Mouse (Mus musculus) erythroblast, embryonic 14.5 days (primary cell): ENCODE results near the gene Exoc4. TPM values are rescaled to one million over a fixed set of nuclear protein-coding genes. Genes with fewer than 3 reads are reported as not detected.

Source experiments
- H3K27me3 ChIP-seq: 2 replicates; pipeline ENCODE4 v1.6.1; 2012; ENCODE audit warnings: inconsistent platforms; ENCODE audit not compliant: control insufficient read depth
- H3K36me3 ChIP-seq: 2 replicates; pipeline ENCODE4 v1.6.1; 2012; ENCODE audit warnings: mild to moderate bottlenecking, inconsistent platforms; ENCODE audit not compliant: control insufficient read depth
- H3K4me1 ChIP-seq: 2 replicates; pipeline ENCODE4 v1.6.1; 2012; ENCODE audit warnings: inconsistent platforms; ENCODE audit not compliant: control insufficient read depth
- H3K4me3 ChIP-seq: replicated peaks from 2 replicates; pipeline ENCODE3; 2012; ENCODE audit warnings: moderate library complexity, mild to moderate bottlenecking, inconsistent platforms
- H3K9me3 ChIP-seq: 2 replicates; pipeline ENCODE4 v1.6.1; 2012; ENCODE audit warnings: low read length, inconsistent platforms, mixed read lengths; ENCODE audit not compliant: control insufficient read depth
- GATA1 ChIP-seq: IDR thresholded peaks from 2 replicates; pipeline ENCODE4 v1.6.1; 2012; ENCODE audit warnings: low read length, inconsistent platforms, mixed read lengths
- TAL1 ChIP-seq: IDR thresholded peaks from 3 replicates; pipeline ENCODE4 v1.6.1; 2012; ENCODE audit warnings: low read length, inconsistent platforms, mixed read lengths
- polyA plus RNA-seq: library from polyadenylated mRNA; stranded (reverse); fragments of >175 nt; gene quantifications from 2 replicates; pipeline ENCODE4 v1.2.3, GENCODE M21; 2012

Gene Exoc4
- polyA plus RNA-seq, 1 experiment: 0.65 TPM

DNA sequence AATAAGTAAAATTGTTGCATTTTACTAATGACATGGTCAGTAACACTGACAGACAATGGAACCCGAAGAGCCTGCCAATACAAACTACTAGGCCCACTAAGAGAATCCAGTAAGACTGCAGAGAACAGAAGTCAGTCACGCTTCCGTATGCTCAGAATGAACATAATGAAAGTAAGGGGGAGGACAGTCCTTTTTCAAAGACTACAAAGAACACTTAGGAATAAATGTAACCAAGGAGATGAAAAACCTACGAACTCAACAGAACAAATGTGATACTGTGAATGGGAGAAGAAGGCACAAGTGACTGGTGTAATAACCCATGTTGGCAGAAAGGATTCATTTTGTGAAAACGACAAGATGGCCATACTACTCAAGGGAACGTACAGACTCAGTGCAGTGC lies 579.6 kb downstream of the Exoc4 start:
- H3K27me3 ChIP-seq: no peaks in the 10 kb centered on the region
- H3K36me3 ChIP-seq: no peaks in the 10 kb centered on the region
- H3K4me1 ChIP-seq: no peaks in the 10 kb centered on the region
- H3K9me3 ChIP-seq: no peaks in the 10 kb centered on the region
- H3K4me3 ChIP-seq: no peak overlapping the region
- TF ChIP-seq TAL1: no peak
- no peak for TF ChIP-seq GATA1

- TF ChIP-seq TAL1 (no peak), GATA1 (no peak)
- H3K27me3 ChIP-seq: no peaks in the 10 kb centered on the region
- H3K36me3 ChIP-seq: no peaks in the 10 kb centered on the region
- no peaks in the 10 kb centered on the region for H3K4me1 ChIP-seq
- H3K9me3 ChIP-seq: no peaks in the 10 kb centered on the region
- no peak overlapping the region for H3K4me3 ChIP-seq
Measured at GRCm38 (mm10) chr6:33829261-33829660, 580.4 kb downstream of the Exoc4 start.

DNA sequence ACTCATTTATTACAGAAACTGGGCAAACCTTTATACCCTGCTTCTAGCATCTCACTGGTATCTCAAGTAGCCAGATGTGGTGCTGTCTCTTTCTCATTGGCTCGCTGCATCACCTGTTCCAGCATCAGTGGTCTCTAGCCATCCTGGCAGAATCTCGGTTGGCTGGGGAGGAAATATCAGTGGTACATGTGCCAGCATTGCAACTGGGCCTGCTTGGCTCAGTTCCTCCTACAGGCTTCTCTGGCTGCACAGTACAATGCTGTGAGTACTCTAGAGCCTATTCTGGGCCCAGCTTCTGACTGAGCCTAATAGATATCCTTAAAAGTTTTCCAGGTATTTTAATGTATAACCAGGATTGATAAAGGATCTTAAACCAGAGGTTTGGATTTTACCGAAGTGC lies 582.4 kb downstream of the Exoc4 start:
- no peak for TF ChIP-seq GATA1
- no peak for TF ChIP-seq TAL1
- Histone ChIP-seq H3K36me3 (no peaks in the 10 kb centered on the region), H3K27me3 (no peaks in the 10 kb centered on the region)

DNA sequence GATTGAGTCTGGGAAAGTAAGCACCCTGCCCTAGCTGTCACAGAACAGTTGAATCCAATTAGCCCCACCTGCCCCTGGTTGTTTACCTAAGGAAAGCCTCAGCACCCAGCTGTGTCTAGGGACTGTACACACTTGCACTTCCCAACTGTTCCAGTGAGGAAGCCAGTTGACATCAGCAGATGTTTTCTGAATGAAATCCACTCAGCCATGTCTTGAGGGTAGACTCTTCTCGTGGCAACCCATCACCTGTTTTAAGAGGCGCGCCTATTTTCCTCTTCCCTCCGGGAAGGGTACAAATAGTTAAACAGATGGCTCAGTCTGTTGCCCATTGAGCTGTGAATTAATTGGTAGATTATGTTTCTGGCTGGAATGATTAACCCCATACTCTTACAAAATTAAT lies 584.1 kb downstream of the Exoc4 start:
- no peaks in the 10 kb centered on the region for H3K27me3 ChIP-seq
- H3K4me1 ChIP-seq: no peaks in the 10 kb centered on the region

More for the DNA sequence above, 582.4 kb downstream of the Exoc4 start:
- Histone ChIP-seq H3K9me3 (no peaks in the 10 kb centered on the region), H3K4me3 (no peak overlapping the region), H3K4me1 (no peaks in the 10 kb centered on the region)

GRCm38 (mm10) chr6:33836048-33836780 lies 587.3 kb downstream of the Exoc4 start:
- no peaks in the 10 kb centered on the region for H3K4me1 ChIP-seq
- TF ChIP-seq TAL1 (no peak), GATA1 (no peak)
- no peaks in the 10 kb centered on the region for H3K9me3 ChIP-seq
- H3K4me3 ChIP-seq: no peak overlapping the region
- no peaks in the 10 kb centered on the region for H3K36me3 ChIP-seq
- no peaks in the 10 kb centered on the region for H3K27me3 ChIP-seq

More for the DNA sequence above, 584.1 kb downstream of the Exoc4 start:
- no peaks in the 10 kb centered on the region for H3K9me3 ChIP-seq
- TF ChIP-seq TAL1 (no peak), GATA1 (no peak)
- no peak overlapping the region for H3K4me3 ChIP-seq
- no peaks in the 10 kb centered on the region for H3K36me3 ChIP-seq

- no peaks in the 10 kb centered on the region for H3K36me3 ChIP-seq
- H3K4me3 ChIP-seq: no peak overlapping the region
- TF ChIP-seq GATA1: no peak
- TF ChIP-seq TAL1: no peak
- no peaks in the 10 kb centered on the region for H3K4me1 ChIP-seq
- H3K9me3 ChIP-seq: no peaks in the 10 kb centered on the region
- no peaks in the 10 kb centered on the region for H3K27me3 ChIP-seq
Measured at GRCm38 (mm10) chr6:33842901-33843300, 594.0 kb downstream of the Exoc4 start.

DNA sequence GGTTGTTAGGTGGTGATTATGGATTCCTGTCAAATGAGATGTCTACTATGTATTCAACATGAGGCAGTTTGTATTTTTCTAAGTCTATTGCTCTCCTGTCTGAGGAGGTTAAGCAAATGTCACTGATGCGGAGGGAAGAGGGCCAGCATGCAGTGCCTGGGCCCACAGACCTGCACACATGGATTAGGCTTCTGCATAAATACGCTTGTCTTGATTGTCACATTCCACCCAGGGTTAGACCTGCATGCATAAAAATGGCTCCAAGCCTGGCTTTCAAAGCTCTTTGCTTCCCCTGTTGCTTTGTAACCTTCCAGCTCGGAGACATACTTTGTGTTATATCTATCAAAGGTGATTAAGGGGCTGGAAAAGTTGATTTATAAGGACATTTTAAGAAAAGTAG lies 610.2 kb downstream of the Exoc4 start:
- no peak overlapping the region for H3K4me3 ChIP-seq
- H3K9me3 ChIP-seq: no peaks in the 10 kb centered on the region
- no peaks in the 10 kb centered on the region for H3K27me3 ChIP-seq
- no peaks in the 10 kb centered on the region for H3K36me3 ChIP-seq
- TF ChIP-seq GATA1 (no peak), TAL1 (no peak)
- no peaks in the 10 kb centered on the region for H3K4me1 ChIP-seq

- H3K9me3 ChIP-seq: no peaks in the 10 kb centered on the region
- no peak for TF ChIP-seq GATA1
- TF ChIP-seq TAL1: no peak
Measured at GRCm38 (mm10) chr6:33865752-33866151, 616.9 kb downstream of the Exoc4 start.

DNA sequence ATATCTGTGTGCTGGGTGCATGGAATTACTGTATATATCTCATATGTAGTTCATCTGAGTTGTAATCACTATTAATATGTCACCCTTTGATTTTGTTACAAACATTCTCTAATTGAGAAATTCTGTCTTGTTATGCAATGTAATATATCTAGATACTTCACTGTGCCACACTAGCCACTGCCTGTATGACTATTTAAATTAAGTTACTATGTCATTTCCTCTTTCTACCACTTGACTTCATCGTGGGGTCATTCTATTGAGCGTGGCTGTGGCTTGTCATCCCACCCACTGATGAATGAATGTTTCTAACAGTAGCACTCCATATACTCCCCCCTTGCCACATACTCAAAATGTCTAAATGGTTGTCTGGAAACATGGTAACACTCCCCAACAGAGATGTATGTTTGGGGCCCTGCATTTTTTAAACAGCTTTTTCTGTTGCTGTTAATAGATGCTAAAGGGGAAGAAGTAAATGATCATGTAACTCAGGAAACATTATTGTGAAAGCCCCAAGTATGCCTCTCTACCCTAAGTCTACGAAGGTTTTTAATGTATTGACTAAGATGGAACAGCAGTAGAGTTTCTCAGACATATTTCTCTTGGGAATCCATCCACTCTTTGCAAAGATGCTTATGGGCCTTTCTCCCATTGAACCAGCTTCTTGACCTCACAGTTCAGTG lies 618.2 kb downstream of the Exoc4 start:
- Histone ChIP-seq H3K4me1 (no peaks in the 10 kb centered on the region), H3K27me3 (no peaks in the 10 kb centered on the region), H3K36me3 (no peaks in the 10 kb centered on the region), H3K4me3 (no peak overlapping the region), H3K9me3 (no peaks in the 10 kb centered on the region)
- TF ChIP-seq GATA1 (no peak), TAL1 (no peak)

More at GRCm38 (mm10) chr6:33865752-33866151, 616.9 kb downstream of the Exoc4 start:
- Histone ChIP-seq H3K36me3 (no peaks in the 10 kb centered on the region), H3K4me3 (no peak overlapping the region), H3K27me3 (no peaks in the 10 kb centered on the region), H3K4me1 (no peaks in the 10 kb centered on the region)

DNA sequence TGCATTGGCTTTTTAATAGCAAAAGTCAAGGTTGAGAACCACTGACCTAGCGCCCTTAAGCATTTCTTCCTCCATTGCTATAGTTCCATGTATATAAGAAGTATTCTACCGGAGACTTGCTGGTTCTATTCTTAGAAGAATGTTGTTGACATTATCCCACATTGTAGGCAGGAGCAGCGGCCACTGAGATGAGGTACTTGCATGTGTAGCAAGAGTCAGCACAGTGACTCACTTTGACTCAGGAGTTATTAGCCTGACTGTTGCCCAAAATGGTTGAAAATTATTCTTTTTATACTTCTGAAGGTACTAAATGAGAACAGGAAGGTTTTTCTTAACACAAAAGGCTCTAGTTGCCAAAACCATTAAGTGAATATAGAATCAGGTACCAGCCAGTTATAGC lies 620.4 kb downstream of the Exoc4 start:
- Histone ChIP-seq H3K36me3 (no peaks in the 10 kb centered on the region), H3K9me3 (no peaks in the 10 kb centered on the region), H3K4me3 (no peak overlapping the region), H3K27me3 (no peaks in the 10 kb centered on the region), H3K4me1 (no peaks in the 10 kb centered on the region)
- TF ChIP-seq TAL1 (no peak), GATA1 (no peak)
